Mouse (Mus musculus) midbrain, embryonic 14.5 days (tissue): Measurements from ENCODE around the gene Stx1b. TPM values are rescaled to one million over a fixed set of nuclear protein-coding genes. Genes with fewer than 3 reads are reported as not detected.

Source experiments
- ATAC-seq: fragments of 200-750 bp; cut with Nextera tagmentation; 2 replicates; pipeline ENCODE4 v1.8.0; 2017; ENCODE audit warnings: moderate number of reproducible peaks, moderate library complexity; ENCODE audit not compliant: low FRiP score, low TSS enrichment
- DNase-seq: peaks from one replicate; pipeline ENCODE4 v3.0.0-alpha.2; 2015
- H3K27ac ChIP-seq: fragments of 300-500 bp; sonication (generic); replicated peaks from 2 replicates; pipeline ENCODE4 v1.5.1; 2014; ENCODE audit warnings: mild to moderate bottlenecking, low read depth, low read length, moderate library complexity
- H3K27me3 ChIP-seq: fragments of 300-500 bp; sonication (generic); 2 replicates; pipeline ENCODE4 v1.6.1; 2014; ENCODE audit warnings: low read length, control low read depth, mixed read lengths; ENCODE audit not compliant: control insufficient read depth, insufficient read depth
- H3K36me3 ChIP-seq: fragments of 300-500 bp; sonication (generic); 2 replicates; pipeline ENCODE4 v1.6.1; 2014; ENCODE audit warnings: low read length, control low read depth; ENCODE audit not compliant: control insufficient read depth, insufficient read depth
- H3K4me1 ChIP-seq: fragments of 300-500 bp; sonication (generic); 2 replicates; pipeline ENCODE4 v1.6.1; 2014; ENCODE audit warnings: mild to moderate bottlenecking, antibody characterized with exemption, low read length, control low read depth; ENCODE audit not compliant: control insufficient read depth, insufficient read depth
- H3K4me2 ChIP-seq: fragments of 300-500 bp; sonication (generic); 2 replicates; pipeline ENCODE4 v1.6.1; 2014; ENCODE audit warnings: mild to moderate bottlenecking, low read length, moderate library complexity
- H3K4me3 ChIP-seq: fragments of 300-500 bp; sonication (generic); replicated peaks from 2 replicates; pipeline ENCODE4 v1.5.1; 2014; ENCODE audit warnings: low read depth, low read length
- H3K9ac ChIP-seq: fragments of 300-500 bp; sonication (generic); replicated peaks from 2 replicates; pipeline ENCODE4 v1.6.1; 2014; ENCODE audit warnings: mild to moderate bottlenecking, low read length, moderate library complexity
- H3K9me3 ChIP-seq: fragments of 300-500 bp; sonication (generic); 2 replicates; pipeline ENCODE4 v1.6.1; 2016; ENCODE audit warnings: low read length, control low read depth, mixed read lengths; ENCODE audit not compliant: control insufficient read depth
- WGBS: fragments of 180-500 bp; shearing (Covaris S2); extraction: QIAGEN DNeasy Blood & Tissue Kit; methylation state at CpG from one replicate; pipeline ENCODE4 v1.1.7; 2014; 5-methylcytosine and 5-hydroxymethylcytosine counted together
- polyA plus RNA-seq: library from polyadenylated mRNA; unstranded; fragments of >200 nt; fragmentation: Nextera tagmentation; extraction: Ambion mirVana; gene quantifications from 2 replicates; pipeline ENCODE4 v1.2.1, GENCODE M21; 2014

Stx1b gene
- polyA plus RNA-seq, 1 experiment from 2014 or later: 46.9 TPM

DNA sequence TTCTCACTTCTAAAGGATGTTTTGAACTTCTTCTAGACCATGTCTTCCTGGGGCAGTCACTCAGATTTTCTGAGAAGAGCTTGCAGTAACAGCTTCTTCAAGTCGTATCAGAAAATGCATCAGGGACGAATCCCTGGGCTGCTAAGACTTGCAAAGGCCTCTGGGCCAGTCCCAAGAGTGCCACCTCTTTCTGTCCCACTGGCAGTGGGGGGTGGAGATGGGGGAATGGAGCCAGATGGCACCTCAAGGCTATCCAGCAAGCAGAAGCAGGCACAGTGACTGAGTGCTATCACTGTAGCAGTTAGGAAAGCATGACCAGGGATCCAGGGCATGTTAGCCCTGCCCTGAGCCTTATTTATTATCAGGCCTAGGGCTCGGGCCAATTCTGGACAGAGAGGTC lies 12.1 kb downstream of the Stx1b start:
- no peak overlapping the region for H3K9ac ChIP-seq
- no peak overlapping the region for H3K4me3 ChIP-seq
- no peaks in the 10 kb centered on the region for H3K9me3 ChIP-seq
- ATAC-seq (no peak), DNase-seq (no peak)
- no peak overlapping the region for H3K4me2 ChIP-seq
- no peak overlapping the region for H3K27ac ChIP-seq
- no peaks in the 10 kb centered on the region for H3K27me3 ChIP-seq
- H3K36me3 ChIP-seq: peaks cover 62% of the 10 kb centered on the region
- WGBS: 83% methylated on average over 3 of the region's 3 CpGs
- no peaks in the 10 kb centered on the region for H3K4me1 ChIP-seq

DNA sequence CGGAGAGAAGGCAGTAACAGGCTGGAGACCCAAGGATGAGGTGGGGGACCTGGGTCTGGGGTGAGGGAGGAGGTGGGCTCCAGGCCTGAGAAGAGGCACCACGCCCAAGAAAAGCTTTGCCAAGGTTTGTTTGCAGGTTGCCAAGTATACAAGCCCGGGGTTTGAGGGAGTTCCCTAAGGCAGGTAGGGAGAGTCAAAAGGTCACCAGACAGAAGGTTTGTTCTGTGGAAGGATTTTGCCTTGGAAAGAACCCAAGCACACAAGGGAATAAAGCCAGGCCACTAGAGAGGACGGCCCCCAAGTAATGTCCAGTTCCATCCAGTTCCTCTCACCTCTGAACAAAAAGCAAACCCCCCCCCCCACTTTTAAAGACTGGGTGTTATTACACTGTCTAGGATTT lies 13.1 kb downstream of the Stx1b start:
- Histone ChIP-seq H3K9me3 (no peaks in the 10 kb centered on the region), H3K27ac (no peak overlapping the region), H3K4me1 (no peaks in the 10 kb centered on the region), H3K4me3 (no peak overlapping the region), H3K4me2 (no peak overlapping the region), H3K36me3 (peaks cover 69% of the 10 kb centered on the region), H3K9ac (no peak overlapping the region), H3K27me3 (no peaks in the 10 kb centered on the region)
- 86% methylated on average over 4 of the region's 4 CpGs for WGBS
- no peak for ATAC-seq
- no peak for DNase-seq

DNA sequence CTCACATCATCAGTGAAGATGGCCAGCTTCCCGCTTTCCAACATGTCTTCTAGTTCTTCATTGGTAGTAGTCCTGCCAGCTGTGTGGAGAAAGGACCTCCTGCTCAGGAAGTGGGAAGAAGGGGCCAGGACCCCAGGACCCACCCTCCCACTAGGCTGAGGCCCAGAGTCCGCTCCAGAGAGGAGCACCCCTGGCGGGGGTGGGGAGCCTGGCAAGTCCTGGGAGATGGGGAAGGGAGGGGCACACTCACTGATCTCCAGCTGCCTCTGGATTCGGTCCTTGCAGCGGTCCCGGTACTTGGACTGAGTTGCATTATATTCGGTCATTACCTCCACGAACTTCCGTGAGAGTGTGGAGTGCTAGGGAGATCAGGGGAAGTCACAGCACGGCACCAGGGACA lies 13.7 kb downstream of the Stx1b start:
- no peak overlapping the region for H3K27ac ChIP-seq
- DNase-seq (no peak), ATAC-seq (no peak)
- H3K4me3 ChIP-seq: no peak overlapping the region
- H3K27me3 ChIP-seq: no peaks in the 10 kb centered on the region
- no peak overlapping the region for H3K9ac ChIP-seq
- no peaks in the 10 kb centered on the region for H3K9me3 ChIP-seq
- 84% methylated on average over 10 of the region's 10 CpGs for WGBS
- no peak overlapping the region for H3K4me2 ChIP-seq
- no peaks in the 10 kb centered on the region for H3K4me1 ChIP-seq
- peaks cover 71% of the 10 kb centered on the region for H3K36me3 ChIP-seq

DNA sequence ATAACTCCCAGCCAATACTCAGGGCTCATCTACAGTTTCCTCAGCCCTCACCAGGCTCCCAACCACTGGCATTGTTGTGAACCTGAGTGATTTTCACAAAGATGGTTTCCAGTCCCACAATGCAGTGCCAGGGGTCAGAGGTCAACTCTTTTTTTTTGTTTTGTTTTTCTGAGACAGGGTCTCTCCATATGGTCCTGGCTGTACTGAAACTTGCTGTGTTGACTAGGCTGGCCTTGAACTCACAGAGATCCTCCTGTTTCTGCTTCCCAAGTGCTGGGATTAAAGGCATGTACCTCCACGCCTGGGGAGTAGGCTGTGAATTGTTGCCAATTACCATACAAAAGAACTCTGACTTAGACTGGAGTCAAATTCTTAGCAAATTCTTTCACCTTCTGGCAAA lies 14.5 kb downstream of the Stx1b start:
- no peaks in the 10 kb centered on the region for H3K4me1 ChIP-seq
- 90% methylated on average over 1 of the region's 1 CpGs for WGBS
- no peak for DNase-seq
- H3K9ac ChIP-seq: no peak overlapping the region
- no peaks in the 10 kb centered on the region for H3K27me3 ChIP-seq
- no peaks in the 10 kb centered on the region for H3K9me3 ChIP-seq
- H3K4me2 ChIP-seq: no peak overlapping the region
- no peak for ATAC-seq
- H3K36me3 ChIP-seq: peaks cover 75% of the 10 kb centered on the region
- no peak overlapping the region for H3K4me3 ChIP-seq
- no peak overlapping the region for H3K27ac ChIP-seq

DNA sequence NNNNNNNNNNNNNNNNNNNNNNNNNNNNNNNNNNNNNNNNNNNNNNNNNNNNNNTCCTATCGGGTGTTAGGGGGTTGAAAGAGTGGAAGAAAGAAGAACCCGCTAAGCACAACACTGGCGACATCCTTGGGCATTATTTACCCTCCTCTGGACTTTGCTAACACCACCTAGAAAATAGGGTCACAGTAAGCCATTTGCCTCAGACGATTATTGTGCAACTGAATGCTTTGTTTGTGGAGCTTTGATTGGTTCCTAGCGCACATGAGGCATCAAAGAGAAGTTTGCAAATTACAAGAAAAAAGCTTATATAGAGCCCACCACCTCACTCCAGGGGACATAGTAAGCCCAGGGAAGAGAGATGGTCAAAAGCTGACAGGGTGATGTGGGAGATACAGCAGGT lies 15.5 kb downstream of the Stx1b start:
- Histone ChIP-seq H3K9ac (no peak overlapping the region), H3K27ac (no peak overlapping the region), H3K36me3 (peaks cover 70% of the 10 kb centered on the region), H3K4me2 (no peak overlapping the region), H3K4me3 (no peak overlapping the region), H3K27me3 (no peaks in the 10 kb centered on the region), H3K9me3 (no peaks in the 10 kb centered on the region), H3K4me1 (no peaks in the 10 kb centered on the region)
- DNase-seq (no peak), ATAC-seq (no peak)
- 79% methylated on average over 5 of the region's 5 CpGs for WGBS

DNA sequence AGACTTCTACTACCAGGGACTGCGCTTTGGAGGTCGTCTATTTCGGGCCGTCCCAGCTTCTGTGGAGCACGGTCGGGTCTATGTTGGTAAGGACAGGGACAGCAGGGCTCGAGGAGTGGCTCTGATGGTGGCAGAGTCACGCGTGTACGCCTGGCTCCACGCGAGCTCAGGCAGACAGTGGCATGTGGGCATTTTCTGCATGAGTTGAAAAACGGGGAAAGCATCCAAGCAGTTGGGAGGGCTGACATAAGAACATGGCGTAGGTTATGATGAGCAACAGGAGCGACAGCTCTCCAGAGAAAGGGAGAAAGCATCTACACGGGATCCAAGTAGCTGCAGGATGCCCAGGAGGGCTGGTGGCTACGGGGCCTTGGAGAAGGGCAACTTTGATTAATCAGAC lies 22.0 kb downstream of the Stx1b start:
- ATAC-seq: no peak
- DNase-seq: no peak
- Histone ChIP-seq H3K36me3 (peaks cover 57% of the 10 kb centered on the region), H3K4me2 (no peak overlapping the region), H3K9ac (no peak overlapping the region), H3K9me3 (no peaks in the 10 kb centered on the region), H3K4me3 (no peak overlapping the region), H3K27me3 (no peaks in the 10 kb centered on the region), H3K4me1 (0 out of 2 replicates have a peak, but pooled peaks cover 3% of the 10 kb centered on the region), H3K27ac (no peak overlapping the region)
- WGBS: 95% methylated on average over 17 of the region's 17 CpGs

DNA sequence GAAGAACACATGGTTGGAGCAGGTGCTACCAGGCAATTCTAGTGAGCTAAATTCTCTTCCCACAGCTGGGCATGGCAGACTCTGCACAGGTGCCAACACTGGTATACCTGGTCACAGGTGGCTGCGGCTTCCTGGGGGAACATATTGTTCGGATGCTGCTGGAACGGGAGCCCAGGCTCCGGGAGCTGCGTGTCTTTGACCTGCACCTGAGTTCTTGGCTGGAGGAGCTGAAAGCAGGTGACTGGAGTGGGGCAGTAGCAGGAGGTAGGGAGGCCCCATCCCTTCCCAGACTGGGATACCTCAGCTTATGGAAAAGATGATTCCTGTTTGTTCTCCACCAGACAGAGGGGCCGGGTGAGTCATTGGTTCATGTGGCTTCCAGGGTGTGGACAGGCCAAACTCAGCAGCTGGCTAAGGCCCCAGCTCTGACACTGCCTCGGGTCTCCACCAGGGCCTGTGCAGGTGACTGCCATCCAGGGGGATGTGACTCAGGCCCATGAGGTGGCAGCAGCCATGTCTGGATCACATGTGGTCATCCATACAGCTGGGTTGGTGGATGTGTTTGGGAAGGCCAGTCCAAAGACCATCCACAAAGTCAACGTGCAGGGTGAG lies 23.2 kb downstream of the Stx1b start:
- Histone ChIP-seq H3K9ac (no peak overlapping the region), H3K4me1 (0 out of 2 replicates have a peak, but pooled peaks cover 3% of the 10 kb centered on the region), H3K4me3 (no peak overlapping the region), H3K36me3 (peaks cover 62% of the 10 kb centered on the region), H3K9me3 (no peaks in the 10 kb centered on the region), H3K4me2 (0 out of 2 replicates have a peak overlapping the region, but pooled peaks have one; percentile 25), H3K27me3 (no peaks in the 10 kb centered on the region), H3K27ac (no peak overlapping the region)
- DNase-seq (no peak), ATAC-seq (no peak)
- WGBS: 92% methylated on average over 8 of the region's 8 CpGs

DNA sequence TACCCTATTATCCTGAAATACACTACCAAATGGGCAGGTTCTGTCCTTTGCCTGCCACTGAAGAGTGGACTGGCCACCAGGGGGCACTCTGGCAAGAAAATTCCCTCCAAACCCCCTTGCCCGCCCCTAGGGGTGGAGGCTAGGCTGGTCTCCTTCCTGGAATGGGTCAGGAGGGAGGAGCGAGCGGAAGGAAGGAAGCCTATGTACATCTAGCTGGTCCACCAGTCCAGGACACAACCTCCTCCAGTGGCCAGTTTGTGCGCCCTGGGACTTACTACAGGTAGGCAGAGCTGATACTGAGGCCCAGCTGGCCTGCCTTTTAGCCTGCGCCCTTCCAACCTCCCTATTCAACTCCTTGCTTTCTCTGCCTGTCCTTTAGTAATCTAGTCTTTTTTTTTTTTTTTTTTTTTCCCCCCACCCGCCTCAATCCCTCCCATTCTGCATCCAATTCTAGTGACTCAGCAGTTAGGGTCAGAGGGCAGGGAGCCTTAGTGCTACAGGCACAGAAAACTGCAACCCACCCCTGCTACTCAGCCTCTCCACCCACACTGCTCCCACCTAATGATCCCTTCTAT lies 23.8 kb downstream of the Stx1b start, which contains the start of gene Hsd3b7:
Hsd3b7 (plus strand) TSS at position 170 of the 575 bp plus-strand sequence.
- peak within 1 kb of the TSS; percentile 41; the same call in 1 of the 2 replicates for H3K27ac ChIP-seq
- 22% methylated on average over 6 of the region's 6 CpGs for WGBS

DNA sequence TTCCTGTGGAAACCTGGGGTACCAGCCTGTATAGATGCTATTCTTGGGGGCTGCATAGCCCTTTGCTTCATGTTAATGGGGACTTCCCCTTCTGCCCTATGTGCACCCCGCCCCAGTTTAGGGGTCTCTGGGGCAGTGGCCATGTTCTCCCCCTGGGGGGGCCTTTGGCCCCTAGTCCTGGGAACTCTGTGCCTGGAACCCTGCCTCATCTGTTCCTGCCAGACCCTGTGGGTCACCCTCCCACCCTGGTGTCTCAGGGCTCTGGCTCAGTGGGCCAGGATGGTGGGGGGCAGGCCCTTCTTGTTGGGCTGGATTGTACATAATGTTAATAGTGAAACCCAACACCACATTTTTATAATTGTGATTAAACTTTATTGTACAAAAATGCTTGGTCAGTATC lies 24.6 kb downstream of the Stx1b start:
- no peak for DNase-seq
- Histone ChIP-seq H3K27ac (no peak overlapping the region), H3K9ac (no peak overlapping the region), H3K9me3 (no peaks in the 10 kb centered on the region), H3K4me2 (no peak overlapping the region), H3K4me1 (0 out of 2 replicates have a peak, but pooled peaks cover 3% of the 10 kb centered on the region), H3K36me3 (peaks cover 65% of the 10 kb centered on the region), H3K27me3 (no peaks in the 10 kb centered on the region), H3K4me3 (no peak overlapping the region)
- 94% methylated on average over 1 of the region's 1 CpGs for WGBS
- ATAC-seq: no peak

More for the DNA sequence above, 23.8 kb downstream of the Stx1b start, which contains the start of gene Hsd3b7:
- peaks cover 65% of the 10 kb centered on the region for H3K36me3 ChIP-seq
- ATAC-seq (peak; percentile 78), DNase-seq (peak; percentile 90)
- H3K4me1 ChIP-seq: 0 out of 2 replicates have a peak, but pooled peaks cover 3% of the 10 kb centered on the region
- H3K9ac ChIP-seq: no peak within 1 kb of the TSS
- peak within 1 kb of the TSS; percentile 25; the same call in 1 of the 2 replicates for H3K4me2 ChIP-seq
- H3K9me3 ChIP-seq: no peaks in the 10 kb centered on the region
- no peak within 1 kb of the TSS for H3K4me3 ChIP-seq
- H3K27me3 ChIP-seq: no peaks in the 10 kb centered on the region
